Mouse (Mus musculus) induced T-regulatory cell, adult 2 months (primary cell): Measurements from ENCODE around the gene Sdk2.
A peak's percentile ranks its signal among the peaks of the same experiment; 100 is the strongest.

Experiments
- DNase-seq: peaks from one replicate; pipeline ENCODE4 v3.0.0-alpha.2; 2012; ENCODE audit warnings: low read depth

The Sdk2 gene

GRCm38 (mm10) chr11:113766284-113766985 is 300.4 kb downstream of the Sdk2 start:
- DNase-seq, result no peak

- DNase-seq, result no peak
Observed at GRCm38 (mm10) chr11:113764132-113764849, 302.6 kb downstream of the Sdk2 start.

GRCm38 (mm10) chr11:113763449-113763848 is 303.4 kb downstream of the Sdk2 start:
- peak; percentile 83 for DNase-seq

- peak; percentile 44 for DNase-seq
Observed at GRCm38 (mm10) chr11:113762136-113762797, 304.6 kb downstream of the Sdk2 start.

GRCm38 (mm10) chr11:113761646-113762045 is 305.2 kb downstream of the Sdk2 start:
- no peak for DNase-seq

- DNase-seq, result no peak
Observed at GRCm38 (mm10) chr11:113760476-113760875, 306.4 kb downstream of the Sdk2 start.

GRCm38 (mm10) chr11:113758851-113759250 is 308.0 kb downstream of the Sdk2 start:
- DNase-seq, result no peak

- no peak for DNase-seq
Observed at GRCm38 (mm10) chr11:113756578-113756977, 310.3 kb downstream of the Sdk2 start.

- DNase-seq, result no peak
Observed at GRCm38 (mm10) chr11:113755878-113756277, 311.0 kb downstream of the Sdk2 start.

GRCm38 (mm10) chr11:113754845-113755244 is 312.0 kb downstream of the Sdk2 start:
- DNase-seq, result no peak

- DNase-seq, result no peak
Observed at GRCm38 (mm10) chr11:113752685-113753430, 314.0 kb downstream of the Sdk2 start.

GRCm38 (mm10) chr11:113752158-113752661 is 314.6 kb downstream of the Sdk2 start:
- DNase-seq, result peak; percentile 78

- peak; percentile 95 for DNase-seq
Observed at GRCm38 (mm10) chr11:113751484-113752084, 315.3 kb downstream of the Sdk2 start, which contains the start of gene Cdc42ep4. Gene Cdc42ep4 (minus strand): TSS chr11:113751881.

GRCm38 (mm10) chr11:113750571-113751483 is 316.0 kb downstream of the Sdk2 start:
- peak; percentile 80 for DNase-seq

GRCm38 (mm10) chr11:113749749-113750351 is 317.0 kb downstream of the Sdk2 start:
- DNase-seq, result no peak

GRCm38 (mm10) chr11:113748797-113749521 is 317.9 kb downstream of the Sdk2 start:
- no peak for DNase-seq

- no peak for DNase-seq
Observed at GRCm38 (mm10) chr11:113747725-113748380, 319.0 kb downstream of the Sdk2 start.

- peak; percentile 24 for DNase-seq
Observed at GRCm38 (mm10) chr11:113747056-113747455, 319.8 kb downstream of the Sdk2 start.

GRCm38 (mm10) chr11:113745961-113746360 is 320.9 kb downstream of the Sdk2 start:
- no peak for DNase-seq
